Mouse (Mus musculus): ENCODE results near the gene Trappc2l.
"Not testable (repeated sequence)": the region's sequence is repeated elsewhere in the genome, so short reads cannot be mapped to it uniquely, and the experiment has no call there.

Trappc2l gene

GRCm38 (mm10) chr8:122629388-122629787, 17.9 kb downstream of the Trappc2l start:
- DNase-seq = no peak

GRCm38 (mm10) chr8:122630696-122631095, 19.3 kb downstream of the Trappc2l start:
- no peak for DNase-seq

- DNase-seq = not testable (repeated sequence)
Measured at GRCm38 (mm10) chr8:122632134-122632533, 20.7 kb downstream of the Trappc2l start.

- no peak for DNase-seq
Measured at GRCm38 (mm10) chr8:122633205-122633604, 21.8 kb downstream of the Trappc2l start.

GRCm38 (mm10) chr8:122635878-122636802, 24.7 kb downstream of the Trappc2l start:
- DNase-seq = peak in 1 of 2 experiments; percentile 67

GRCm38 (mm10) chr8:122636803-122637175, 25.3 kb downstream of the Trappc2l start:
- no peak for DNase-seq

GRCm38 (mm10) chr8:122637230-122637629, 25.8 kb downstream of the Trappc2l start:
- no peak for DNase-seq

GRCm38 (mm10) chr8:122638601-122639000, 27.2 kb downstream of the Trappc2l start:
- DNase-seq = no peak

- peak; percentile 75 to 93 for DNase-seq
Measured at GRCm38 (mm10) chr8:122639521-122640248, 28.2 kb downstream of the Trappc2l start.

GRCm38 (mm10) chr8:122640825-122641224, 29.4 kb downstream of the Trappc2l start:
- no peak for DNase-seq

- no peak for DNase-seq
Measured at GRCm38 (mm10) chr8:122641406-122641805, 30.0 kb downstream of the Trappc2l start.

GRCm38 (mm10) chr8:122642071-122642470, 30.6 kb downstream of the Trappc2l start:
- DNase-seq = peak; percentile 54 to 66

GRCm38 (mm10) chr8:122644175-122644954, 32.9 kb downstream of the Trappc2l start:
- DNase-seq = no peak

GRCm38 (mm10) chr8:122646337-122646736, 34.9 kb downstream of the Trappc2l start:
- no peak for DNase-seq

- no peak for DNase-seq
Measured at GRCm38 (mm10) chr8:122648192-122648970, 36.9 kb downstream of the Trappc2l start.

- DNase-seq = no peak
Measured at GRCm38 (mm10) chr8:122651326-122651921, 40.0 kb downstream of the Trappc2l start.

- no peak for DNase-seq
Measured at GRCm38 (mm10) chr8:122652643-122653042, 41.2 kb downstream of the Trappc2l start.

GRCm38 (mm10) chr8:122654768-122655167, 43.3 kb downstream of the Trappc2l start:
- peak; percentile 79 to 90 for DNase-seq

GRCm38 (mm10) chr8:122656056-122656999, 44.9 kb downstream of the Trappc2l start:
- DNase-seq = peak; percentile 74 to 84

GRCm38 (mm10) chr8:122658149-122658806, 46.8 kb downstream of the Trappc2l start:
- no peak for DNase-seq

All from lung, postnatal 4 days (tissue).